Mouse (Mus musculus) small intestine, adult 2 months (tissue): ENCODE data around the gene Adh1.

ENCODE experiments used
- CTCF ChIP-seq: fragments of 200-500 bp; IDR thresholded peaks from 2 replicates; pipeline ENCODE4 v1.5.1; 2012; ENCODE audit warnings: low read depth, mild to moderate bottlenecking, control low read depth, inconsistent platforms, low read length, moderate library complexity, mixed read lengths; ENCODE audit not compliant: insufficient replicate concordance, insufficient read length; ENCODE audit errors: extremely low read depth
- POLR2A ChIP-seq: fragments of 200-500 bp; IDR thresholded peaks from 2 replicates; pipeline ENCODE4 v1.6.1; 2012; ENCODE audit warnings: low read depth, mild to moderate bottlenecking, control low read depth, inconsistent platforms, low read length, moderate library complexity

DNA sequence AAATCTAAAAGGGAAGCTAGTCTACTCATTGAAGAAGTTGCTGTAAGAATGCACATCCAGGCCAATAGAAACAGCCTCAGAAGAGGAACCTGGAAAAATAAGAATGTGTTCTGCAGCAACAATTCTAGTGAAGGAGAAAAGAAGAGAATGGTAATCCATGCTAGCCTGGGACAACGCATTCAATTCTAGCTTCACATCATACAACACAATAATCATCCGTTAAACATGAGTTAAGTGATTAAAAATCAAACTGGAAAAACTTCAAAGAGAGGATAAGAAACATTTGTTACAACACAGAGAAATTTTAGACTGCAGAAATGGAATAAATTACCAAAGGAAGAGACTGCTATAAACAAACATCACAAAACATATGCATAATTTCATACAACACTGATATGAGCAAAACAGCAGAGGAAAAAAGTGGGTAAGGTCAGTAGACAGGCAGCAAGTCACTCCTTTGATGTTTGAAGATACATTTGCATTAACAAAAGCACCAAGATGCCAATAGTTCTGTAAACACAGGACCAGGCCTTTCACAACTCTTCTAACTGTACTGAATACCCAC, 56.2 kb downstream of the Adh1 start:
- TF ChIP-seq CTCF = no peak
- TF ChIP-seq POLR2A = no peak
